Mouse (Mus musculus): ENCODE measurements around the gene Gsdma2.

DNA sequence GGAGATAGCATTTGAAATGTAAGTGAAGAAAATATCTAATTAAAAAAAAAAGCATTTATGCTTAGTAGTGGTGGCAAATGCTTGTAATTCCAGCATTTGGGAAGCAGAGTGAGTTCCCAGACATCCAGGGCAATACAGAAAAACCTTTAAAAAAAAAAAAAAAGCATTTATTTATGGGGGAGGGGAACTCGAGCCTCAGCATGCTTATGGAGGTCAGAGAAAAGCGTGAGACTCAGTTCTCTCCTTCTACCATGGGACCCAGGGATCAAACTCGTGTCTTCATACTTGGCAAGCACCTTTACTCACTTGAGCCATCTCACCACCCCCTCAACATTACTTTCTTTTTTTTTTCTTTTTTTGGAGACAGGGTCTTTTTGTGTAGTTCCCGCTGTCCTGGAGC is 34.6 kb downstream of the Gsdma2 start:
- TF ChIP-seq CTCF (IDR thresholded peaks at IDR 0.05; ENCODE audit: insufficient read depth, low read length) (no peak), POLR2A (IDR thresholded peaks at IDR 0.05; ENCODE audit: borderline replicate concordance, extremely low read depth, low read depth, low read length) (no peak)
